Mouse (Mus musculus) limb, embryonic 12.5 days (tissue): Measurements from ENCODE around the gene Eif4e2. TPM values are rescaled to one million over a fixed set of nuclear protein-coding genes. Genes with fewer than 3 reads are reported as not detected.

Source experiments
- ATAC-seq: fragments of 200-750 bp; cut with Nextera tagmentation; 2 replicates; pipeline ENCODE4 v1.8.0; 2017; ENCODE audit warnings: low read depth, moderate TSS enrichment; ENCODE audit not compliant: insufficient number of reproducible peaks, insufficient read depth, low FRiP score, low TSS enrichment
- H3K27ac ChIP-seq: fragments of 300-500 bp; sonication (generic); 2 replicates; pipeline ENCODE4 v1.5.1; 2016; ENCODE audit warnings: mild to moderate bottlenecking, moderate library complexity
- H3K27me3 ChIP-seq: fragments of 300-500 bp; sonication (generic); 2 replicates; pipeline ENCODE4 v1.6.1; 2016; ENCODE audit warnings: mild to moderate bottlenecking, moderate library complexity
- H3K36me3 ChIP-seq: fragments of 300-500 bp; sonication (generic); 2 replicates; pipeline ENCODE4 v1.6.1; 2016; ENCODE audit warnings: mild to moderate bottlenecking, moderate library complexity
- H3K4me1 ChIP-seq: fragments of 300-500 bp; sonication (generic); replicated peaks from 2 replicates; pipeline ENCODE4 v1.6.1; 2016
- H3K4me2 ChIP-seq: fragments of 300-500 bp; sonication (generic); 2 replicates; pipeline ENCODE4 v1.6.1; 2016; ENCODE audit warnings: mild to moderate bottlenecking, moderate library complexity
- H3K4me3 ChIP-seq: fragments of 300-500 bp; sonication (generic); replicated peaks from 2 replicates; pipeline ENCODE4 v1.5.1; 2016; ENCODE audit warnings: mild to moderate bottlenecking
- H3K9ac ChIP-seq: fragments of 300-500 bp; sonication (generic); replicated peaks from 2 replicates; pipeline ENCODE4 v1.6.1; 2016; ENCODE audit warnings: mild to moderate bottlenecking, moderate library complexity
- H3K9me3 ChIP-seq: fragments of 300-500 bp; sonication (generic); 2 replicates; pipeline ENCODE4 v1.6.1; 2016; ENCODE audit warnings: mild to moderate bottlenecking, moderate library complexity
- WGBS: fragments of 180-500 bp; shearing (Covaris S2); methylation state at CpG from one replicate; pipeline ENCODE4 v1.1.7; 2016; 5-methylcytosine and 5-hydroxymethylcytosine counted together
- polyA plus RNA-seq: library from polyadenylated mRNA; unstranded; fragments of >200 nt; fragmentation: Nextera tagmentation; extraction: Ambion mirVana; gene quantifications from 2 replicates; pipeline ENCODE4 v1.2.1, GENCODE M21; 2016

Gene Eif4e2
- polyA plus RNA-seq, 1 experiment from 2014 or later: 171 TPM

GRCm38 (mm10) chr1:87183998-87184750, 29.5 kb upstream of the Eif4e2 start:
- WGBS: 28% methylated on average over 15 of the region's 15 CpGs

GRCm38 (mm10) chr1:87184751-87185139, 29.0 kb upstream of the Eif4e2 start:
- Histone ChIP-seq H3K4me2 (peak overlapping the region; percentile 15; the same call in 1 of the 2 replicates), H3K4me3 (no peak overlapping the region), H3K27ac (no peak overlapping the region), H3K36me3 (no peaks in the 10 kb centered on the region), H3K27me3 (peaks cover 96% of the 10 kb centered on the region), H3K9ac (no peak overlapping the region), H3K4me1 (peaks cover 10% of the 10 kb centered on the region; the same call in 1 of the 2 replicates), H3K9me3 (no peaks in the 10 kb centered on the region)
- no peak for ATAC-seq
- 10% methylated on average over 20 of the region's 20 CpGs for WGBS

More at GRCm38 (mm10) chr1:87183998-87184750, 29.5 kb upstream of the Eif4e2 start:
- H3K9me3 ChIP-seq: no peaks in the 10 kb centered on the region
- H3K4me2 ChIP-seq: 0 out of 2 replicates have a peak overlapping the region, but pooled peaks have one; percentile 15
- no peaks in the 10 kb centered on the region for H3K36me3 ChIP-seq
- no peak overlapping the region for H3K9ac ChIP-seq
- no peak overlapping the region for H3K27ac ChIP-seq
- H3K4me3 ChIP-seq: no peak overlapping the region
- H3K27me3 ChIP-seq: peaks cover 90% of the 10 kb centered on the region
- H3K4me1 ChIP-seq: peaks cover 10% of the 10 kb centered on the region; the same call in 1 of the 2 replicates
- ATAC-seq: no peak

DNA sequence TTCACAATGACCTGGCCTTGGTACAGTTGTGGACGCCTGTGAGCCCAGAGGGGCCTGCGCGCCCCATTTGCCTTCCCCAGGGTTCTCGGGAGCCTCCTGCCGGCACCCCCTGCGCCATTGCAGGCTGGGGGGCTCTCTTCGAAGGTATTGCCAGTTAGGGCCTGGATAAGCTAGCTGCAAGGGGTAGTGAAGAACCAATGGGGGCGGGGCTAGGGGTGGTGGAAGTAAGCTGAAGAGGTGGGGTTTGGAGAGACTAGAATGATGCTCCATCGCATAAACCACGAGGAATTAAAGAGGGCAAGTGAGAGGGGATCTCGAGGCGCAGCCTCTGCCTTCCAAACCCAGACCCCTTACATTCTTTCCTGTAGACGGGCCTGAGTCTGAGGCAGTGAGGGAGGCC, 28.2 kb upstream of the Eif4e2 start:
- ATAC-seq: no peak
- Histone ChIP-seq H3K27me3 (peaks cover 89% of the 10 kb centered on the region), H3K9me3 (no peaks in the 10 kb centered on the region), H3K36me3 (no peaks in the 10 kb centered on the region), H3K9ac (no peak overlapping the region), H3K4me1 (peaks cover 12% of the 10 kb centered on the region; the same call in 1 of the 2 replicates), H3K4me3 (no peak overlapping the region), H3K4me2 (no peak overlapping the region), H3K27ac (no peak overlapping the region)
- WGBS: 6% methylated on average over 13 of the region's 13 CpGs

DNA sequence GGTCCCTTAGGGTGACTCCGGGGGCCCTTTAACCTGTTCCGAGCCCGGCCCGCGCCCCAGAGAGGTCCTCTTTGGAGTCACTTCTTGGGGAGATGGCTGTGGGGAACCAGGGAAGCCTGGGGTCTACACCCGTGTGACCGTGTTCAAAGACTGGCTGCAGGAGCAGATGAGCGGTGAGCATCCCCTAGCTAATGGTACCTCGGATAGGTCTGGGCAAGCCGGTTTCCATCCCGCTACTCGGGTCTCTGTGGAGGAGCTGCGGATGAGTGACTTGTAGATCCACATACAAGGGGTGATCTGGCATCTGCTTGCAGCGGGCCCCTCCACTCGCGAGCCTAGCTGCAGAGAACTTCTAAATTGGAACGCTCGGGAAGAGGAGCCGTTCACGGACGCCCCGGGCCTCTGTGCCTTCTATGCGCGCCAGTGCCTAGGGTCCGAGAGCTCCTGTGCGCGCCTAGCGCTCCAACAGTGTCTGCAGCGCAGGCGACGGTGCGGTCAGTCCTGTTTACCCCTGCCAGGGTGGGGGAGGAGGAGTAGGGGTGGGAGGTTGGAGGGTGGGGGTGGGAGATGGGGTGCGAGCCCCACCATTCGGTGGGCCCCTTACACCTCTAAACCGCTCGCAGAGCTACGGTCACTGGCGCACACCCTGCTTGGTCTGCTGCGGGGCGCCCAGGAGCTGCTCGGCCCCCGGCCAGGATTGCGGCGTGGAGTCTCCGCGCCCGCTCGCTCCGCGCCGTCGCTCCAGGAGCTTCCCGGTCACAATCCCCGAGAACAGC, 27.3 kb upstream of the Eif4e2 start:
- no peaks in the 10 kb centered on the region for H3K36me3 ChIP-seq
- peak overlapping the region; percentile 54 for H3K4me3 ChIP-seq
- H3K9ac ChIP-seq: peak overlapping the region; percentile 64
- WGBS: 1% methylated on average over 50 of the region's 54 CpGs
- H3K4me2 ChIP-seq: peak overlapping the region; percentile 71
- peaks cover 16% of the 10 kb centered on the region; the same call in 1 of the 2 replicates for H3K4me1 ChIP-seq
- no peaks in the 10 kb centered on the region for H3K9me3 ChIP-seq
- H3K27me3 ChIP-seq: peaks cover 85% of the 10 kb centered on the region
- ATAC-seq: peak; percentile 61
- no peak overlapping the region for H3K27ac ChIP-seq

DNA sequence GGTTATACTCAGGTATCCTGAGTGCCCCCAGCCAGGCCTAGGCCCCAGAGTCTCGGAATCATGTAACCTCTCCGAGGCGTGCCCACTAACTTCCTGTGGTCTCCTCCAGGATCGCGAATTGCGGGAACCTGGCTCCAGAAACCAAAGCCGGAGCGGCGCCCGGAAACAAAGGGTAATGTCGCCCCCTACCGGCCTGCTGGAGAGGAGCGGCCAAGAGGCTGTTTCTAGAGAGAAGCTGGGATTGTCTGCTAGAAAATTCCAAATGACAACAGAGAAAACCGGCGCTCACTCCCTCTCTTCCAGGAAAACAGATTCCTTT, 26.7 kb upstream of the Eif4e2 start:
- peaks cover 79% of the 10 kb centered on the region for H3K27me3 ChIP-seq
- H3K4me3 ChIP-seq: peak overlapping the region; percentile 54
- H3K9me3 ChIP-seq: no peaks in the 10 kb centered on the region
- H3K36me3 ChIP-seq: no peaks in the 10 kb centered on the region
- peaks cover 16% of the 10 kb centered on the region; the same call in 1 of the 2 replicates for H3K4me1 ChIP-seq
- ATAC-seq: peak; percentile 27; the same call in 1 of the 2 replicates
- H3K27ac ChIP-seq: no peak overlapping the region
- WGBS: under 1% methylated on average over 15 of the region's 15 CpGs
- H3K9ac ChIP-seq: peak overlapping the region; percentile 64
- peak overlapping the region; percentile 71 for H3K4me2 ChIP-seq

GRCm38 (mm10) chr1:87190429-87190828, 23.3 kb upstream of the Eif4e2 start, which contains the start of gene Chrnd:
Gene Chrnd (plus strand): TSS chr1:87190607.
- Histone ChIP-seq H3K4me2 (no peak within 1 kb of the TSS), H3K27ac (no peak within 1 kb of the TSS)
- WGBS: 23% methylated on average over 4 of the region's 4 CpGs

GRCm38 (mm10) chr1:87197296-87197695, 16.4 kb upstream of the Eif4e2 start:
- 83% methylated on average over 9 of the region's 9 CpGs for WGBS
- ATAC-seq: no peak
- H3K27me3 ChIP-seq: no peaks in the 10 kb centered on the region
- no peak overlapping the region for H3K9ac ChIP-seq
- no peaks in the 10 kb centered on the region for H3K4me1 ChIP-seq
- no peak overlapping the region for H3K4me2 ChIP-seq
- H3K36me3 ChIP-seq: no peaks in the 10 kb centered on the region
- H3K9me3 ChIP-seq: no peaks in the 10 kb centered on the region
- no peak overlapping the region for H3K4me3 ChIP-seq
- no peak overlapping the region for H3K27ac ChIP-seq

More at GRCm38 (mm10) chr1:87190429-87190828, 23.3 kb upstream of the Eif4e2 start, which contains the start of gene Chrnd:
- no peak for ATAC-seq
- no peak within 1 kb of the TSS for H3K9ac ChIP-seq
- H3K27me3 ChIP-seq: peaks cover 45% of the 10 kb centered on the region
- H3K9me3 ChIP-seq: no peaks in the 10 kb centered on the region
- H3K36me3 ChIP-seq: no peaks in the 10 kb centered on the region
- peaks cover 16% of the 10 kb centered on the region; the same call in 1 of the 2 replicates for H3K4me1 ChIP-seq
- no peak within 1 kb of the TSS for H3K4me3 ChIP-seq

DNA sequence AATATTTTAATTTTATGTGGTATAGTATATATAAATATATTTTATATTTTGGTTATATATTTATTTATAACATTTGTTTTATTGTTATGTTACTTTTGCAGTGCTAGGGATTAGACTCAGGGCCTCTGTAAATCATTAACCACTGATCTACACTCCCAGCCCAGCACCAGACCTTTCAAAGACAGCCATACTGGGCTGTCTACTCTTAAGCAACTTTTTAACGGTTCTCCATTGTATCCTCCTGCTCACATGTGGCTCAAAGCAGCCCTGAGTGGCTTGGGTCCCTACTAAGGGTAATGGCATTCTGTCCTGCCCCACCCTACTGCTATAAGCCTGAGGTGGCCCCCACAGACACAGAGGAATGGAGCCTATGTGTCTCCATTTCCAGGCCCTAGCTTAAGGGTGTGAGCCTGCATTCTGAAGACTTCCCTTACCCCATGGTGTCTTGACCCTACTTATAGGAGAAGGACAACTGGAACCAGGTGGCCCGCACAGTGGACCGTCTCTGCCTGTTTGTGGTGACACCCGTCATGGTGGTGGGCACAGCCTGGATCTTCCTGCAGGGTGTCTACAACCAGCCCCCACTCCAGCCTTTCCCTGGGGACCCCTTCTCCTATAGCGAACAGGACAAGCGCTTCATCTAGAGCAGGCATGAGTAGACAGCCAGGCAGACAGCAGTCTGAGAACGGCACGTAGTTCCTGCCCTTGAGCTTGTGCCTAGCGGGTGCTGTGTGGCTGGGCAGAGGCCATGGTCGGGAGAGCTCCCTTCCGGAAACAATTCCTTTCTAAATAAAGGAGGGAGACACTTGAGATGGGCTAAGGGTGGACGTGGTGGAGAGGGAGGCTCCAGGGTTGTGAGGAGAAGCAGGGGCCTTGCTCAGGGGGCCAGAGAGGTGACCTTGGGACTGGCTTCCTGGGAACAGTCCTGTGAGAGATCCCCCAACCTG, 15.3 kb upstream of the Eif4e2 start:
- H3K27me3 ChIP-seq: peaks cover 4% of the 10 kb centered on the region; the same call in 1 of the 2 replicates
- 0 out of 2 replicates have a peak overlapping the region, but pooled peaks have one; percentile 18 for H3K9ac ChIP-seq
- no peak overlapping the region for H3K4me3 ChIP-seq
- H3K27ac ChIP-seq: no peak overlapping the region
- H3K9me3 ChIP-seq: no peaks in the 10 kb centered on the region
- WGBS: 80% methylated on average over 12 of the region's 12 CpGs
- no peaks in the 10 kb centered on the region for H3K4me1 ChIP-seq
- ATAC-seq: no peak
- no peaks in the 10 kb centered on the region for H3K36me3 ChIP-seq
- no peak overlapping the region for H3K4me2 ChIP-seq

DNA sequence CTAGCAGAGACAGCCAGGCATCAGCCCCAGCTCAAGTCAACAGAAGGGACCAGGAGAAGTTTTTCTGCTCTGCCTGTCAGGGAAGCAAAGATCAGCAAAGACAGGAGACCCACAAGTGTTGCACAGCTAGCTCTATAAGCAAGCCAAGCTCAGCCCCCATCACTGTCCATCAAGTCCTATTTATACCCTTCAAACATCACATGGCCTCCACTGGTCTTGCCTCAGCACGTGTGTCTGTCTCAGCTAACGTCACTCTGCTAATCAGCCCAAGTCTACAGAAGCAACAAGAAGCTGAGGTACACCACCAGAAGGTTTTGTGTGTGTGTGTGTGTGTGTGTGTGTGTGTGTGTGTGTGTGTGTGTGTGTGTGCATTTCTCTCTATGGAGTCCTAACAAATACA, 12.9 kb upstream of the Eif4e2 start:
- Histone ChIP-seq H3K27me3 (peaks cover 15% of the 10 kb centered on the region; the same call in 1 of the 2 replicates), H3K36me3 (no peaks in the 10 kb centered on the region), H3K4me1 (peaks cover 2% of the 10 kb centered on the region; the same call in 1 of the 2 replicates), H3K27ac (no peak overlapping the region), H3K9me3 (no peaks in the 10 kb centered on the region), H3K4me3 (no peak overlapping the region), H3K4me2 (no peak overlapping the region), H3K9ac (no peak overlapping the region)
- ATAC-seq: no peak
- WGBS: 56% methylated on average over 2 of the region's 2 CpGs

- no peak overlapping the region for H3K4me2 ChIP-seq
- ATAC-seq: no peak
- H3K9ac ChIP-seq: no peak overlapping the region
- 68% methylated on average over 1 of the region's 1 CpGs for WGBS
- H3K27ac ChIP-seq: no peak overlapping the region
- H3K36me3 ChIP-seq: no peaks in the 10 kb centered on the region
- H3K4me1 ChIP-seq: peaks cover 6% of the 10 kb centered on the region
- H3K9me3 ChIP-seq: no peaks in the 10 kb centered on the region
- H3K27me3 ChIP-seq: peaks cover 25% of the 10 kb centered on the region
- H3K4me3 ChIP-seq: no peak overlapping the region
Measured at GRCm38 (mm10) chr1:87201848-87202247, 11.9 kb upstream of the Eif4e2 start.
